Mouse (Mus musculus): ENCODE results near the gene Chn2. TPM values are rescaled to one million over a fixed set of nuclear protein-coding genes. Genes with fewer than 3 reads are reported as not detected.

Gene Chn2
- polyA plus RNA-seq, 1 experiment from 2014 or later, result 15.3 TPM

- no peak for ATAC-seq (ENCODE audit: low read depth)
- Histone ChIP-seq H3K4me3 (ENCODE audit: low read depth, low read length) (no peak overlapping the region), H3K27ac (replicated peaks; ENCODE audit: low read depth, low read length) (no peak overlapping the region), H3K27me3 (replicated peaks; ENCODE audit: control insufficient read depth, insufficient read depth, low read length) (no peaks in the 10 kb centered on the region), H3K9me3 (ENCODE audit: control insufficient read depth, low read length) (no peaks in the 10 kb centered on the region), H3K9ac (ENCODE audit: low read depth, low read length) (no peak overlapping the region), H3K36me3 (ENCODE audit: control insufficient read depth, insufficient read depth, low read length) (no peaks in the 10 kb centered on the region), H3K4me1 (ENCODE audit: control insufficient read depth, insufficient read depth, low read length) (peaks cover 4% of the 10 kb centered on the region; the same call in 1 of the 2 replicates), H3K4me2 (ENCODE audit: low read depth, low read length) (no peak overlapping the region)
- 76% methylated on average over 7 of the region's 7 CpGs for WGBS
- DNase-seq (ENCODE audit: low spot score), result no peak
Measured at GRCm38 (mm10) chr6:54202311-54203020, 163.1 kb downstream of the Chn2 start.

- Histone ChIP-seq H3K27ac (replicated peaks; ENCODE audit: low read depth, low read length) (no peak overlapping the region), H3K36me3 (ENCODE audit: control insufficient read depth, insufficient read depth, low read length) (no peaks in the 10 kb centered on the region), H3K4me3 (ENCODE audit: low read depth, low read length) (no peak overlapping the region), H3K4me1 (ENCODE audit: control insufficient read depth, insufficient read depth, low read length) (peaks cover 4% of the 10 kb centered on the region; the same call in 1 of the 2 replicates), H3K9ac (ENCODE audit: low read depth, low read length) (no peak overlapping the region), H3K27me3 (replicated peaks; ENCODE audit: control insufficient read depth, insufficient read depth, low read length) (no peaks in the 10 kb centered on the region), H3K9me3 (ENCODE audit: control insufficient read depth, low read length) (no peaks in the 10 kb centered on the region), H3K4me2 (ENCODE audit: low read depth, low read length) (no peak overlapping the region)
- DNase-seq (ENCODE audit: low spot score) (no peak), ATAC-seq (ENCODE audit: low read depth) (no peak)
- 67% methylated on average over 2 of the region's 2 CpGs for WGBS
Measured at GRCm38 (mm10) chr6:54203316-54203715, 164.0 kb downstream of the Chn2 start.

- Histone ChIP-seq H3K36me3 (ENCODE audit: control insufficient read depth, insufficient read depth, low read length) (no peaks in the 10 kb centered on the region), H3K4me1 (ENCODE audit: control insufficient read depth, insufficient read depth, low read length) (peaks cover 4% of the 10 kb centered on the region; the same call in 1 of the 2 replicates), H3K9me3 (ENCODE audit: control insufficient read depth, low read length) (no peaks in the 10 kb centered on the region), H3K27ac (replicated peaks; ENCODE audit: low read depth, low read length) (no peak overlapping the region), H3K9ac (ENCODE audit: low read depth, low read length) (no peak overlapping the region), H3K27me3 (replicated peaks; ENCODE audit: control insufficient read depth, insufficient read depth, low read length) (no peaks in the 10 kb centered on the region), H3K4me3 (ENCODE audit: low read depth, low read length) (no peak overlapping the region), H3K4me2 (ENCODE audit: low read depth, low read length) (no peak overlapping the region)
- DNase-seq (ENCODE audit: low spot score) (no peak), ATAC-seq (ENCODE audit: low read depth) (no peak)
- 84% methylated on average over 6 of the region's 6 CpGs for WGBS
Measured at GRCm38 (mm10) chr6:54203926-54204325, 164.6 kb downstream of the Chn2 start.

GRCm38 (mm10) chr6:54204931-54205330 is 165.6 kb downstream of the Chn2 start:
- Histone ChIP-seq H3K9me3 (ENCODE audit: control insufficient read depth, low read length) (no peaks in the 10 kb centered on the region), H3K4me1 (ENCODE audit: control insufficient read depth, insufficient read depth, low read length) (peaks cover 4% of the 10 kb centered on the region; the same call in 1 of the 2 replicates), H3K27me3 (replicated peaks; ENCODE audit: control insufficient read depth, insufficient read depth, low read length) (no peaks in the 10 kb centered on the region), H3K4me2 (ENCODE audit: low read depth, low read length) (no peak overlapping the region), H3K9ac (ENCODE audit: low read depth, low read length) (no peak overlapping the region), H3K4me3 (ENCODE audit: low read depth, low read length) (no peak overlapping the region), H3K36me3 (ENCODE audit: control insufficient read depth, insufficient read depth, low read length) (no peaks in the 10 kb centered on the region), H3K27ac (replicated peaks; ENCODE audit: low read depth, low read length) (no peak overlapping the region)
- ATAC-seq (ENCODE audit: low read depth) (0 out of 2 replicates have a peak, but pooled peaks have one; percentile 30), DNase-seq (ENCODE audit: low spot score) (peak; percentile 66)
- WGBS, result 52% methylated on average over 2 of the region's 2 CpGs

- ATAC-seq (ENCODE audit: low read depth) (no peak), DNase-seq (ENCODE audit: low spot score) (peak; percentile 45)
- Histone ChIP-seq H3K9ac (ENCODE audit: low read depth, low read length) (no peak overlapping the region), H3K27ac (replicated peaks; ENCODE audit: low read depth, low read length) (no peak overlapping the region), H3K36me3 (ENCODE audit: control insufficient read depth, insufficient read depth, low read length) (no peaks in the 10 kb centered on the region), H3K9me3 (ENCODE audit: control insufficient read depth, low read length) (no peaks in the 10 kb centered on the region), H3K27me3 (replicated peaks; ENCODE audit: control insufficient read depth, insufficient read depth, low read length) (no peaks in the 10 kb centered on the region), H3K4me1 (ENCODE audit: control insufficient read depth, insufficient read depth, low read length) (peaks cover 4% of the 10 kb centered on the region; the same call in 1 of the 2 replicates), H3K4me2 (ENCODE audit: low read depth, low read length) (no peak overlapping the region), H3K4me3 (ENCODE audit: low read depth, low read length) (no peak overlapping the region)
- 67% methylated on average over 5 of the region's 5 CpGs for WGBS
Measured at GRCm38 (mm10) chr6:54205471-54205870, 166.1 kb downstream of the Chn2 start.

GRCm38 (mm10) chr6:54206221-54206738 is 166.9 kb downstream of the Chn2 start:
- H3K4me1 ChIP-seq (ENCODE audit: control insufficient read depth, insufficient read depth, low read length), result peaks cover 4% of the 10 kb centered on the region; the same call in 1 of the 2 replicates
- WGBS, result 36% methylated on average over 6 of the region's 6 CpGs
- H3K27me3 ChIP-seq (replicated peaks; ENCODE audit: control insufficient read depth, insufficient read depth, low read length), result no peaks in the 10 kb centered on the region
- DNase-seq (ENCODE audit: low spot score) (no peak), ATAC-seq (ENCODE audit: low read depth) (no peak)
- no peak overlapping the region for H3K4me2 ChIP-seq (ENCODE audit: low read depth, low read length)
- no peaks in the 10 kb centered on the region for H3K9me3 ChIP-seq (ENCODE audit: control insufficient read depth, low read length)
- H3K4me3 ChIP-seq (ENCODE audit: low read depth, low read length), result no peak overlapping the region
- no peak overlapping the region for H3K9ac ChIP-seq (ENCODE audit: low read depth, low read length)
- H3K27ac ChIP-seq (replicated peaks; ENCODE audit: low read depth, low read length), result no peak overlapping the region
- H3K36me3 ChIP-seq (ENCODE audit: control insufficient read depth, insufficient read depth, low read length), result no peaks in the 10 kb centered on the region

- WGBS, result 84% methylated on average over 8 of the region's 8 CpGs
- no peak for ATAC-seq (ENCODE audit: low read depth)
- Histone ChIP-seq H3K36me3 (ENCODE audit: control insufficient read depth, insufficient read depth, low read length) (no peaks in the 10 kb centered on the region), H3K9me3 (ENCODE audit: control insufficient read depth, low read length) (no peaks in the 10 kb centered on the region), H3K4me3 (ENCODE audit: low read depth, low read length) (no peak overlapping the region), H3K4me1 (ENCODE audit: control insufficient read depth, insufficient read depth, low read length) (peaks cover 4% of the 10 kb centered on the region; the same call in 1 of the 2 replicates), H3K4me2 (ENCODE audit: low read depth, low read length) (no peak overlapping the region), H3K27ac (replicated peaks; ENCODE audit: low read depth, low read length) (no peak overlapping the region), H3K9ac (ENCODE audit: low read depth, low read length) (no peak overlapping the region), H3K27me3 (replicated peaks; ENCODE audit: control insufficient read depth, insufficient read depth, low read length) (no peaks in the 10 kb centered on the region)
- DNase-seq (ENCODE audit: low spot score), result no peak
Measured at GRCm38 (mm10) chr6:54208786-54209185, 169.4 kb downstream of the Chn2 start.

GRCm38 (mm10) chr6:54210971-54211370 is 171.6 kb downstream of the Chn2 start:
- Histone ChIP-seq H3K9me3 (ENCODE audit: control insufficient read depth, low read length) (no peaks in the 10 kb centered on the region), H3K4me3 (ENCODE audit: low read depth, low read length) (no peak overlapping the region), H3K9ac (ENCODE audit: low read depth, low read length) (no peak overlapping the region), H3K4me2 (ENCODE audit: low read depth, low read length) (no peak overlapping the region), H3K36me3 (ENCODE audit: control insufficient read depth, insufficient read depth, low read length) (no peaks in the 10 kb centered on the region), H3K4me1 (ENCODE audit: control insufficient read depth, insufficient read depth, low read length) (peaks cover 4% of the 10 kb centered on the region; the same call in 1 of the 2 replicates), H3K27me3 (replicated peaks; ENCODE audit: control insufficient read depth, insufficient read depth, low read length) (no peaks in the 10 kb centered on the region), H3K27ac (replicated peaks; ENCODE audit: low read depth, low read length) (no peak overlapping the region)
- DNase-seq (ENCODE audit: low spot score), result no peak
- ATAC-seq (ENCODE audit: low read depth), result no peak
- 73% methylated on average over 4 of the region's 4 CpGs for WGBS

GRCm38 (mm10) chr6:54211939-54212338 is 172.6 kb downstream of the Chn2 start:
- H3K4me2 ChIP-seq (ENCODE audit: low read depth, low read length), result no peak overlapping the region
- H3K4me3 ChIP-seq (ENCODE audit: low read depth, low read length), result no peak overlapping the region
- H3K36me3 ChIP-seq (ENCODE audit: control insufficient read depth, insufficient read depth, low read length), result no peaks in the 10 kb centered on the region
- peak; percentile 45 for DNase-seq (ENCODE audit: low spot score)
- H3K27me3 ChIP-seq (replicated peaks; ENCODE audit: control insufficient read depth, insufficient read depth, low read length), result no peaks in the 10 kb centered on the region
- H3K9ac ChIP-seq (ENCODE audit: low read depth, low read length), result no peak overlapping the region
- H3K27ac ChIP-seq (replicated peaks; ENCODE audit: low read depth, low read length), result no peak overlapping the region
- no peaks in the 10 kb centered on the region for H3K4me1 ChIP-seq (ENCODE audit: control insufficient read depth, insufficient read depth, low read length)
- no peaks in the 10 kb centered on the region for H3K9me3 ChIP-seq (ENCODE audit: control insufficient read depth, low read length)
- 67% methylated on average over 7 of the region's 7 CpGs for WGBS
- peak; percentile 62; the same call in 1 of the 2 replicates for ATAC-seq (ENCODE audit: low read depth)
